In the genomic region with DNA sequence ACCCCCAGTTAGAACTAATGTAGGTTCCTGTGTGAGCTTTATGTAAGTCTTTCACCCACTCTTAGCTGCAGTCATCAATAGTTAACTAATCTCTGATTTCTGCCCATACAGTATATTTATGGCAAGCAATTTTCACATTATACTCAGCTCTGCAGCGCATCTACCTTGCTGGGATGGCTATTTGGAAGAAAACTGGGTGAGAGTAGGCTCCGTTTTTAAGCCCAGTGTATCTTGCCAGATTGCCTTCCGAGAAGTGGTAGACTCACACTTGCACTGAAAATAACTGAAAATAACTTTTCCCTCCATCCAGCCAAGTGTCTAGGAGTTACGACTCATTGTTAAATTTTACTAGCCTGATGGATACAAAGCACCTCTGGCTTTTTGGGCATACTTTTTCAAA, we compare ENCODE assay signal across 22 mouse cellular contexts. TPM values are rescaled to one million over a fixed set of nuclear protein-coding genes. Genes with fewer than 3 reads are reported as not detected.
DNase-seq lines count a peak whose midpoint lies in the region; ATAC-seq lines count a peak whose summit lies in the region.
"Had no signal": no experiment of that assay in that cellular context is flagged by ENCODE, and none has a peak within 500 bp of the region (broad histone marks: within the 10 kb centered on the region; RNA-seq: fewer than 3 reads in every experiment).

No protein-coding gene starts in this region.

- ATAC-seq in frontal cortex, adult (ENCODE audit: low TSS enrichment) = peak; percentile 94
- ATAC-seq: activated CD4-positive, CD25-positive, alpha-beta regulatory T cell, adult 4 months; CD4-positive, CD25-positive, alpha-beta regulatory T cell, adult 4 months; forebrain, embryonic 14.5 days; forebrain, embryonic 16.5 days; Patski had no signal

- DNase-seq in frontal cortex, postnatal 14 days (ENCODE audit: low spot score in 2 of 2) = no peak
- peak; percentile 5 for DNase-seq in right cerebral cortex, postnatal 25 days
- no peak for DNase-seq in right cerebral cortex, postnatal 14 days
- DNase-seq in thymus, postnatal 0 days (ENCODE audit: low spot score) = no peak
- DNase-seq: adrenal gland, adult 8-10 months; adrenal gland, postnatal 14 days; adrenal gland, postnatal 36 days; B cell, adult 2 months; cerebellum, adult 11 months; cerebellum, adult 18-20 months; cerebellum, adult 8-10 months; cerebellum, adult 9-11 months; cerebellum, postnatal 14 days; cerebellum, postnatal 36 days; embryo, embryonic 11 days had no signal

RNA-seq across cellular contexts. Expression of gene Adgrg6, which starts 54.6 kb away (rescaled TPM):
- 0.35 and 0.44 TPM in 2 replicates for polyA plus RNA-seq in thymus, postnatal 0 days (2015; fragmentation: Nextera tagmentation; extraction: Ambion mirVana)
- polyA plus RNA-seq: activated CD4-positive, CD25-positive, alpha-beta regulatory T cell, adult 4 months; CD4-positive, CD25-positive, alpha-beta regulatory T cell, adult 4 months; G1E had no signal
